Mouse (Mus musculus): ENCODE data around the gene Rnd2. TPM values are rescaled to one million over a fixed set of nuclear protein-coding genes. Genes with fewer than 3 reads are reported as not detected.
A peak's percentile ranks its signal among the peaks of the same experiment; 100 is the strongest.
"Not testable (repeated sequence)": the region's sequence is repeated elsewhere in the genome, so short reads cannot be mapped to it uniquely, and the experiment has no call there.

Rnd2 gene
- polyA plus RNA-seq, 2 experiments from 2014 or later = 0.24 to 0.36 TPM

DNA sequence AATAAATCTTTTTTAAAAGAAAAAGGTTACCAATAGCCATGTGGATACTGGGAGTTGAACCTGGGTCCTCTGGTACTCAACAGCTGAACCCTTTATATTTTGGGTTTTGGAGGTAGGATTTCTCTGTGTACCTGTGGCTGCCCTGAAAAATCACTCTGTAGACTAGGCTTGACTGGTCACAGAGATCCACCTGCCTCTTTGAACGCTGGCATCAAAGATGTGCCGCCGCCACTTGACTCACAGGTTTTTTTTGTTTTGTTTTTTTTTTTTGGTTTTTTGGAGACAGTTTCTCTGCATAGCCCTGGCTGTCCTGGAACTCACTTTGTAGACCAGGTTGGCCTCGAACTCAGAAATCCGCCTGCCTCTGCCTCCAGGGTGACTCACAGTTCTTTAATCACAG, 17.0 kb upstream of the Rnd2 start:
- ATAC-seq = no peak

DNA sequence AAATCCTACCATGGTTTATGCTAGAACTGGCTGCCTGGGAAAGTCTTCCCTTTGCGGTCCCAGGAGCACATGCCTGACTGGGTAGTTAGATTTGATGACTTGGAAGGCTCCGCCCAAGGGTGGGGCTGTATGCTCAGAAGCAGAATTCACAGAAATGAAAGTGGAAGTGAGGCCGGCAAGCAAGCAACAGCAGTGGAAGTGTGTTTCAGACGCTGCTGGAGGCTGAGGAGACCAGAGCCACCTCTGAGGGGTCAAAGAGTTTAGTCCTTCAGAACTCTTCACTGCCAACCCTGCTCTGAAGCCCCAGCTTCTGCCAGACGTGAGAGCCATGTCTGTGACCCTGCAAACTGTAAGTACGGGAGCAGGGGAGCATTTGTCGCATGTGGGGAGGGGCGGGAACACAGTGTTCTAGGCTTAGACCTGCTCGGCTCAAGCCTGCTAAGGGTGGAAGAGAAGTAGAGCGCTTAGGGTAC, 16.5 kb upstream of the Rnd2 start, which contains the start of gene Ifi35:
Gene Ifi35 (plus strand): TSS at position 134 of the 473 bp plus-strand sequence.
- ATAC-seq = peak; percentile 84

DNA sequence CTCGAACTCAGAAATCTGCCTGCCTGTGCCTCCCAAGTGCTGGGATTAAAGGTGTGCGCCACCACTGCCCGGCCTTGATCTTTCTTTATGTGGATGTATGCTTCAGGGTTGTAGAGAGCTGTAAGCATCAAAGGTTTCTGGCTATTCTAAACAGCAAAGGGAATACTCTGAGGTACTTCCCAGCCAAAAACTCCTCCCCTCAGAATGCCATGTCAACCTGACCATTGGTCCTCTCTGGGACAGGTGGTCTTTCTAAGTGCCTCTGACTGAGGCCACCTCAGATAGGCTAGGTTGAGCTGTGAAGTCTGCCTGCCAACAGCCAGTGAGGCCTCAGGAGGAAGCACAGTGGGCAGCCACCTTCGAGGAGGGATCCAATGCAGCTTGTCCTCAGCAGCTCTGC, 15.9 kb upstream of the Rnd2 start:
- ATAC-seq = peak; percentile 6

DNA sequence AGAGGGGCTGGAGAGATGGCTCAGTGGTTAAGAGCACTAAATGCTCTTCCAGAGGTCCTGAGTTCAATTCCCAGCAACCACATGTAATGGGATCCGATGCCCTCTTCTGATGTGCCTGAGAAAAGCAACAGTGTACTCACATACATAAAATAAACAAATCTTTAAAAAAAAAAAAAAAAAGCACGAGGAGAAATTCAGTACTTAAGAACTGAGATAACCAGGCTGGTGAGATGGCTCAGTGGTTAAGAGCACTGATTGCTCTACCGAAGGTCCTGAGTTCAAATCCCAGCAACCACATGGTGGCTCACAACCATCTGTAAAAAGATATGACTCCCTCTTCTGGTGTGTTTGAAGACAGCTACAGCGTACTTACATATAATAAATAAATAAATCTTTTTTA, 15.2 kb upstream of the Rnd2 start:
- ATAC-seq = not testable (repeated sequence)

DNA sequence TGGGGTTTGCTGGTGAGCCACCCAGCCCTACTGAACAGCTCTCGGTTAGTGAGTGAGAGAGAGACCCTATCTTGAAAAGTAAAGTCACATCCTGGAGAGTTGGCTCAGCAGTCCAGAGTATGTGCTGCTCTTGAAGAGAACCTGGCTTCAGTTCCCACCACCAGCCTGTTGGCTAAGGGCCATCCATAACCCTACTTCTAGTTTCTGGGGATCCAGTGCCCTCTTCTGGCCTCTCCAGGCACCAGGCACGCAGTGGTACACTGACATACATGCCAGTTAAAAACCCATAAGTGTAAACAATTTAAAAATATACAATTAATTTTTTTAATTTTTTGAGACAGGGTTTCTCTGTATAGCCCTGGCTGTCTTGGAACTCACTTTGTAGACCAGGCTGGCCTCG, 14.4 kb upstream of the Rnd2 start:
- ATAC-seq = no peak

DNA sequence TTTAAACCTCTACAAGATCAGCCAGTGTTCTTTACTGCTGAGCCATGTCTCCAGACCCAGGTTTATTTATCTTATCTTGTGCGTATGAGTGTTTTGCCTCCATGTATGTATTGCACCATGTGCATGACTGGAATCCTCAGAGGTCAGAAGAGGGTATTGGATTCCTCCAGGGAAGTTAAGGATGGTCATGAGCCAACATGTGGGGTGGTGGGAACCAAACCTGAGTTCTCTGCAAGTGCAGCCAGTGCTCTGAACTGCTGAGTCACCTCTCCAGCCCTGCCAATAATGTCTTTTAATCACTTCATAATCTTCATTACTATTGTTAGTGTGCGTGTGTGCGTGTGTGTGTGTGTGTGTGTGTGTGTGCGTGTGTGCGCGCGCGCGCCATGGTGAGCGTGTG, 13.3 kb upstream of the Rnd2 start:
- ATAC-seq = no peak

DNA sequence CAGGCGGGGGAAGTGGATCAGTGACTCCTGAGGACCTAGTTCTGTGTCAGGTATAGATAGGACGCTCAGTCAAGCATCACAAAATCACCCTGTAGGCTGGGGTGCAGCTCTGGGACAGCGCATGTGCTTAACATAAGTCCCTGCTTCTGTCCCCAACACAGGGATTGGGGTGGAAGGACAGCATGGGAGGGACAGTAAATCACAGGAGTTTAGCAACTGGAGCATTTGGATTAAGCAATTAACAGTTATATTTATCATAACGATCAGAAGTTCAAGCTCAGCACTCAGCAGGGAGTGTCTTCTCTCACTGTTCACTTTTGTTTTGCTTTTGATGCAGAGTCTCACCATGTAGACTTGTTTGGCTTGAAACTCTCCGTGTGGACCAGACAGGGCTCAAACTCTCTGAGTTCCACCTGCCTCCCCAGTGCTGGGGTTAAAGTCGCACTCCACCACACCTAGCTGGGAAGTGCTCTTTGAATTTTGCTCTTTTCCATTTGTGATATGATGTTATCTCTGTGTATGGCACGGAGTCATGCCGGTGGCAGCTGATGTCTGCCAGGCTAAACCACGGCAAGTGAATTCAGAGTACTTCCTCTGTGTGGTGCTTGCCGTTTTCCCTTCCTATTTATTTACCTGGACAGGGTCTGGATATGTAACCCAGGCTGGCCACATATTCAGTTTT, 12.6 kb upstream of the Rnd2 start:
- no peak for ATAC-seq

DNA sequence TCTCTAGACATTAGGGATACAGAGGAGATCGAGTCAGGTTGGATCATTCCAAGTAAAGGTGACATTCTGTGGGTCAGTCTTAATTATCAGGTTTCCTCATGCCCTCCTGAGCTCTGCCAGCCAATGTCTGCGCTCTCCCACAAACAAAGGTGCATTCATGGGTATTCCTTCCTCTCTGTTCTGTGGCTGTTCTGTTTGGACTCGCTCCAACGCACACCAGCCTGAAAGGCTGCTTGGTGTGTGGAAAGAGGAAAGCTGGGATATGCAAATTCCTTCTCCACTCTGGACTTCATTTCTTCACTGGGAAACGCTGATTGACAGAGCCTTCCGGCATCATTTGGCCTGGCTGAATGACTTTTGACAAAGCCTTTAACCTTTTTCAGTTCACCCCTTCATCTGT, 10.1 kb upstream of the Rnd2 start:
- ATAC-seq = no peak

DNA sequence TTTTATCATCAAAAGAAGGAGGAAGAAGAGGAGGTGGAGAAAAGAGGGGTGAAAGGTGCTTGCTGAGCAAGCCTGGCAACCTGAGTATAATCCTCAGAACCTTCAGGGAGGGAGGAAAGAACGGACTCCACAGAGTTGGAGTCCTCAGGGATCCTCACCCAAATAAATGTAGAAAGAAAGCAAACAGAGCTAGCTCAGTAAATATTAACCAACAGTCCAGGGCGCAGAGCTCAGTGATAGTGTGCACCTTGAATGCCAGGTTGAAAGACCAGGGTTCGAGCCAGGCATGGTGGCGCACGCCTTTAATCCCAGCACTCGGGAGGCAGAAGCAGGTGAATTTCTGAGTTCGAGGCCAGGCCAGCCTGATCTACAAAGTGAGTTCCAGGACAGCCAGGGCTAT, 9.2 kb upstream of the Rnd2 start:
- ATAC-seq = no peak

DNA sequence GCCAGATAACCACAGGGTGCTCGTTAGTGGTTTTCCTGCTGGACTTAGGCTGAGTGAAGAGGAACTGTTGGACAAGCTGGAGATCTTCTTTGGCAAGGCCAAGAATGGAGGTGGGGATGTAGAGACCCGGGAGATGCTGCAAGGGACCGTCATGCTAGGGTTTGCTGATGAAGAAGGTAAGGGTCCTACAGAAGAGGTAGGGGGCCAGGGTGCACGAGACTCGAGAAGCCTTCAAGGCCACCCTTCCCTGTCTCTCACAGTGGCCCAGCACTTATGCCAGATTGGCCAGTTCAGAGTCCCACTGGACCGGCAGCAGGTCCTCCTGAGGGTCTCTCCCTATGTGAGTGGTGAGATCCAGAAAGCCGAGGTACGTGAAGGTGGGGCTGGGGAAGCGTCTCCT, 7.2 kb upstream of the Rnd2 start:
- no peak for ATAC-seq

DNA sequence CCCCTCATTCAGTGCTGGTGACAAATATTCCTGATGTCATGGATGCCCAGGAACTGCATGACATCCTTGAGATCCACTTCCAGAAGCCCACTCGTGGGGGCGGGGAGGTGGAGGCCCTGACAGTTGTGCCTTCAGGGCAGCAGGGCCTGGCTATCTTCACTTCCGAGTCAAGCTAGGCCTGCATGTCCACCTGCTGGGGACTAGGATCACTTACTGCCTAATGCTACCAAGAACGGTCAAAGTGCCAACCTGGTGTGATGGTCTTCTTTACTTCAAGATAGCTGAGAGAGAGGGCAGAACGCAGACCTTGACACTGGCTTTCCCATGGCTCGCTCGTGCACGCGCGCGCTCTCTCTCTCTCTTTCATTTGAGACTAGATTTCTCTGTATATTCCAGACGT, 6.6 kb upstream of the Rnd2 start:
- ATAC-seq = no peak

DNA sequence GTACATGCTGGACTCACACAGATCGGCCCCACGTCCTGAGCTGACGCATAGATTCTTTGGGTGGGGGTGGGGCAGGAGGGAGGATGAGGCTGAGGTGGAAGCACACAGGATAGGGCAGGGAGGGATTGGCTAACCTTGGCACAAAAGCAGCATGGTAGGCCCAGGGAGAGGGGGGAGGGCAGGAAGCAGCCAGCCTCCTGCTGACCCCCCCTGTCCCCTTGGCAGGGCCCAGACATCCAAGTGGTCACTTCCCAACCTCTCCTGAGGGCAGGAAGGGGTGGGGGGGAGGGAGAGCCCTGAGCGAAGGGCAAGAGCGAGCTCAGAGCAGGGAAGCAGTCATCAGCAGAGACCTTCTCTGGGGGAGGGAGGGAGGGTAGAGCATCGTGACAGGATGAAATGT, 5.1 kb upstream of the Rnd2 start:
- ATAC-seq = no peak

DNA sequence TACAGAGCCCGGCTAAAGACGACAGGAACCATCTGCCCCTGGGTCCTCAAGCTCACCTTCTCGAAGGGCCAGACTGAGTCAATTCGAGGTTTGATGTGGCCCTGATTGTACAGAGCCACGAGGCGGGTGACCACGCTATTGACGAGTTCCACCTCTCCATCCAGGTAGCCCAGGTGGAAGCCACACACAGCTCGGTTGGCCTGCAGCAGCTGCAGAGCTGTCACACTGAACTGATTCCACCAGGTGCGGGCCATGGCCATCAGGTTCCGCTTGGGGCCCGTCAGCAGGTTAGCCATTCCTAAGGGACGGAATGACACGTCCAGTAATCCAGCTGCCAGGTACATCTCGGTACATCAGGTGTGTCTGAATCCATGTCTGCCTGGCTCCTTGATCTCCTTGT, 4.5 kb upstream of the Rnd2 start:
- ATAC-seq = no peak

DNA sequence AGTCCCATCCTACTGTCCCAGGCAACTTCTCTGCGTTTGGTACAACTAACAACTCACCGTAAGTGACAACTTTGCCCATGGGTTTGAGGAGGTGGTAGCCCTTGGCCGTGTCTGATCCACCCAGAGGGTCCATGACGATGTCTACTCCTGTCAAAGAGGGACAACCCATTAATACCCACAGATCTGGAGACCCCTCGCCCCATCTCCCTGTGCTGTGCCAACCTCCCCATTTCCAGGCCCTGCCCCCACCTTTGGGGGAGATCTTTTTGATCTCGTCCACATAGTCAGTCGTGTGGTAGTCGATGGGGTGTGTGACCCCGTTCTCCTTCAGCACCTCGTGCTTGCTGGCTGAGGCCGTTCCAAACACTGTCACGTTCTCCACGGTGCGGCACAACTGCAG, 2.7 kb upstream of the Rnd2 start:
- no peak for ATAC-seq

DNA sequence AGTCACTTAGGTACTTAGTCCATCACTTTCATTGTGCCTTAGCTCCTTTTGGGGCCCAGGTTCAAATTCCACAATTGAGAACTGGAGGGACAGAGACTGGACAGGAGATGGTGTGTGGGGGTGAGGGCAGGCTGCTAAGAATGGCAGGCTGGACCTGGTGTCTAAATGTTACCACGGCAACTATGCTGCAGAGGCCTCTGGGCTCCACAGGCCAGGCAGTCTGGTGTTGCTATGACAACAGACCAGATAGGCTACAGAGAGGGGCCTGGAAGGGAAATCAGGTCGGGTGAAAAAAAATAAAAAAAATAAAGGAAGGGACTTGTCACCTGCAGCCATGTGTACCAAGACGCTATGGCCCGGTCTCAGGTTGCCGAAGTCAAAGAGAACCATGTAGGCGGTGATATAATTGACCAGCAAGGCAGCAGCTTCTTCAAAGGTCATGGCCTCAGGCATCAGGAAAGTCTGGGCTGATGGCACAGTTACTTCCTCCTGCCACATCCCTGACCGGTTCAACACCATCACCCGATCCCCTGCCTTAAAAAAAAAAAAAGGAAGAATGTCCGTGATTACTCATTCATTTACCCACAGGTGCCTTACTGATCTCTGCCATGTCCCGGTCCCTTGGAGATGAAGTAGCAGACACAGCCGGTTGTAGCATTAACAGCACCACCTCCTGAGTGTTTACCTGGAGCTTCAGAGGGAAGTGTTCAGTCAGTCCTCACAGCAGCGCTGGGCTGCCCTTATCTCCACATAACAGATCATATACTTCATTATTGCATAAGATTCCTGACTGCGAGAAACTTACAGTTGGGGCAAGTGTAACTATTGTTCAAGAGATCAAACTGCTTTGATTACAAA, 2.0 kb upstream of the Rnd2 start:
- no peak for ATAC-seq

DNA sequence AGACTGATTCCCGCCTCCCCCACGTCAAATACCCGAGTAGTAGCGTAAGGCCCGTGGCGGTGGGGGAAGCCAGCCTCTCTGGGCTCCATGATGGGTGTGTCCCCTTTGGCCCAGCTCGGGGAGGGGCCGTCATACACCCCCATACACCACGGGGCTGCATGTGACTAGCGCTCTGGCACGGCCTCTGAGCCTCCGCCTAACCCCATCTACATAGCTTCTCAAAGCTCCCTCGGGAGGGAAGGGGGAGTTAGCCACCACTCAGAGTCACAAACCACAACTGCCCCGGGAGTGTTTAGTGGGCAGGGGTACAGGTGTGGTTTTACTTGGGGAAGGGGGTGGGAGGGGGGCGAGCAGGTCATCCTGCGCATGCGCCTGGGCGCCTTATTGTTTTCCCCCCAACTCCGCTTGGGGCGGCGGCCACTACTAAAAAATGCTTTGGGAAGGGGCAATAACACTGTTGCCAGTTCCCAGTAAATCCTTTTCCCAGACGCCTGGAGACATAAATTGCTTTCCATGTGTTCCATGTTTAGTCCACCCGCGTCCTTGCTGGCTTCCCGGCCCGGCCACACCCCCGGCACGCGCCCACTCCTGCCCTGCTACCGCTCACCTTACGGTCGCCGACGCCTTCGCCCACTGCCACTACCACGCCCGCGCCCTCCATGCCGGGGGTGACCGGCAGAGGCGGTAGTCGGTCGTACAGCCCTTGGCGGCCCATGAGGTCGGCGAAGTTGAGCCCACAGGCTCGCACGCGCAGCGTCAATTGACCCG, 486 bp downstream of the Rnd2 start:
- ATAC-seq = peak; percentile 34

DNA sequence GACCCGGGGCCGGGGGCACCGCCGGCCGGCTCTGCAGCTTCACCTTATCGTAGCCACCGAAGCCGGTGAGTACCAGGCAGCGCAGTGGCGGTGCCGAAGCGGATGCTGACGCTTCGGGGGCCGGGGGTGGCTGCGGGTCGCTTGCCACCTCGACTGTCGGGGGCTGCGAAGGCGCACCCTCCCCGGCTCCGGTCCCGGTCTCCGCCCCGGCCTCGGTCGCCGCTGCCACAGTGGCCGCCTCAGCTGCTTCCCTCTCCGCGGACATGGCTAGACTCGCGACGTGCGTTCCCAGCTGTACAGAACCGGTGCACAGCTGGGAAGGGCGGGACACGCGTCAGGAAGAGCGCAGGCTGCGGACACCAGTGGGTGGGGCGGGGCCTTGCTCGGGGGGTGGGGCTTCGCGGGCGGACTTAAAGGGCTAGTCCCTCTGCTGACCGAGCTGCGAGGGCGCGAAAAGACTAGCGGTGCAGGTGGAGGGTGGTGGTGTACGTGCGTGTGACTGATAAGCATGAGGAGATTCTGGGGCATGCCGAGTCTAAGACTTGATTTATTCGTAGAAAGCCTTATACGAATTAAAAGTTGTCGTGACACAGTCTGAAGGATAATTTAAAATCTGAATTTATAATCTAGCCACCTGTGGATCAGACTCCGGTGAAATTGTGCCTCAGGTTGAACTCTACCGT, 1.2 kb downstream of the Rnd2 start, which contains the start of gene Vat1:
Gene Vat1 (minus strand): TSS at position 362 of the 683 bp plus-strand sequence.
- ATAC-seq = peak; percentile 24

DNA sequence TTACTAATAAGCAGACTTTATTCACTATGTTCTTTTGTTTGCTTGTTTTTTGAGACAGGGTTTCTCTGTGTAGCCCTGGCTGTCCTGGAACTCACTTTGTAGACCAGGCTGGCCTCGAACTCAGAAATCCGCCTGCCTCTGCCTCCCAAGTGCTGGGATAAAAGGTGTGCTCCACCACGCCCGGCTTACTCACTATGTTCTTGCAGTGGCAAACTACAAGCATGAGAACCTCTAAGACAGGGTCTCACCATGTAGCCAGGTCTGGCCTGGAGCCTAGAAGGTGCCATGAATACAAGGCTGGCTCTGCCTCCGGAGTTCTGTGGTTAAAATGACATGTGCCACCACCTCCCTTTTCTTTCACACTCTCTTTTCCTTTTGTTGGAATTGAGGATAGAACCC, 1.8 kb downstream of the Rnd2 start:
- not testable (repeated sequence) for ATAC-seq

DNA sequence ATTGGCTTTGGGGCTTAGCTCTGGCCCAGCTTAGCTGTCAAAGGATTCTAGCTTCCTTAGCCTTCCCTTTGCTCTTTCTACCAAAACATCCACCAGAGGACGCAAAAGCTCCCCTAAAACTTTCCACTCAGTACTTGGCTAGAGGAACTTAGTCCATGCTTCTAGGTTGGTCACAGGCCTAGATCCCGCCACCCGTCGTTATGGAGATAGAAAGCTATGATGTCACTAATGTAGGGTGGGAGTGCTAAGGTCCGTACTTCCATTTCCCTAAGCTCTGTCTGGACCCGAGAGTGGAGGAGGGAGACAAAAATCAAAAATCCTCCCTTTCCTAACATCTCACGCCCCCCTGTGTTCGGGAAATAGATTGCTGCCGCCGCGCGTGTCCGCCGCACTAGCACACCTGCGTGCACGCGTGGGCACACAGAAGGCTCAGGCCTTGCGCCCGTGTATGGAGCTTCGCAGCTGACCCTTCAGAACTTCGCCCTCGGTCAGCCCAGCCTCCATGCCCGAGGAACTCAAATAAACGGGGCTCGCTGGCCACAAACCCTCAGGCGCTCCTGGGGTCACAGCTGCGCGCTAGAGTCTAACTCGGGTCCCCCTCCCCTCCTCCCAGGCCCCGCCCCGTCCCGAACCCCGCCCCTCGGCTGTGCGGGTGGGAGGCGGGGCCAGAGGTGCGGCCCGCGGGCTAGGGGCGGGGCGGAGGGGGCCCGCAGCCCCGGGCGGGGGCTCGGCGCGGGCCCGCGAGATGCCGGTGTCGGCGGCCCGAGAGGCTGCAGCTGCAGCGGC, 2.9 kb downstream of the Rnd2 start:
- ATAC-seq = peak; percentile 53

DNA sequence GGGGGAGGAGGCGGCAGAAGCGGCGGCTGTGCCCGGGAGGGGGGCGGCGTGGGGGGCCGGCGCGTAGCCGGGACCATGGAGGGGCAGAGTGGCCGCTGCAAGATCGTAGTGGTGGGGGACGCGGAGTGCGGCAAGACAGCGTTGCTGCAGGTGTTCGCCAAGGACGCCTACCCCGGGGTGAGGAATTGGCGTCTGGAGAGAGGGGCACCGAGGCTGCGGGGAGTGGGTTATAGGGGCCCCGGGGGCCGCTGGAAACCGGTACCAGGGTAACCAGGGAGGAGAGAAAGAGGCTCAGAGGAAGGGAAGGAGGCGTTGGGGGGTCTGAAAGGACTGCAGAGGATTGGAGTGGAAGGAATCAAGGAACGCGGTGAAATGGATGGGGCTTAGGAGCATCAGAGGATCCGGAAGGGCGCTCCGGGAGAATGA, 3.5 kb downstream of the Rnd2 start:
- ATAC-seq = no peak

DNA sequence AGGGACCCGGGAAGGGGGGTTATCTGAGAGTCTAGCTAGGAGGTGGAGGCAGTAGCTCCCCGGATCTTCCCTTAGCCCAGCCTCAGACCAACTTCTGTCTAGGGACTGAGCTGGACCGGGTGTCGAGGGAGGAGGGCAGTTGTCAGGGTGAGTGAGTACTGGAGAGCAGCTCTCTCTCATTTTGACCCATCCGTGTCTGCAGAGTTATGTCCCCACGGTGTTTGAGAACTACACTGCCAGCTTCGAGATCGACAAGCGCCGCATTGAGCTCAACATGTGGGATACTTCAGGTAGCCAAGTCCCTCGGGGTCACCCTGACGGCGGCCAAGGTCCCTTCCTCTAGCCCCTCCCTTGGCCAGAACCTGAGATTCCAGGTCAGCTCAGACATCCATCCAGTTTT, 3.9 kb downstream of the Rnd2 start:
- no peak for ATAC-seq

DNA sequence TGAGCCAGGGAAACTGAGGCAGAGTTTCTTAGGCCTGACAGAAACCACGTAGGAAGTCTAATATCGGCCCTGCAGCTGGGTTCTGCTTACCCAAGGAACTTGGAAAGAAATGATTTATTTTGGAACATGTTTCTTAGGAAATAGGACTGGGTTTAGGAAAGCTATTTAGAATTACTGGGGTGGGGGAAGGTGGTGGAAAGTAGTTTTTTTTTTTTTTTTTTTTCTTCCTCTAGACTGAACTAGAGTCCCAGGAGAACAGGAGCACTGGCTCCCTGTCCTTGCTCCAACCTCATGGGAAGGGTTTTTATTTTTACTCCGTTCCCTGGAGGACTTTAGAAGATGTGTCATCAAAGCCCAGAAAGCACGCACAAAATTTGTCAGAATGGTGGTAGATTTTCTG, 4.4 kb downstream of the Rnd2 start:
- no peak for ATAC-seq
